Mouse (Mus musculus): ENCODE results near the gene Vmo1.

- TF ChIP-seq POLR2A (IDR thresholded peaks at IDR 0.05; ENCODE audit: control insufficient read depth, low read depth, low read length) (no peak), CTCF (IDR thresholded peaks at IDR 0.05; ENCODE audit: control insufficient read depth, insufficient read depth, insufficient replicate concordance, low read depth, low read length) (no peak)
Measured at GRCm38 (mm10) chr11:70504970-70505369, 9.4 kb downstream of the Vmo1 start, which contains the start of gene Tm4sf5.

Measured in testis, adult 2 months (tissue).